Mouse (Mus musculus) kidney, postnatal 14 days (tissue): ENCODE results near the gene Lrmda.

Experiments
- DNase-seq: peaks from one replicate; pipeline ENCODE4 v3.0.0; 2022; ENCODE audit warnings: mixed read lengths

Gene Lrmda

GRCm38 (mm10) chr14:22598638-22599037 lies 579.1 kb downstream of the Lrmda start:
- no peak for DNase-seq

- DNase-seq, result no peak
Measured at GRCm38 (mm10) chr14:22600166-22600565, 580.7 kb downstream of the Lrmda start.

GRCm38 (mm10) chr14:22602308-22602707 lies 582.8 kb downstream of the Lrmda start:
- DNase-seq, result no peak

DNA sequence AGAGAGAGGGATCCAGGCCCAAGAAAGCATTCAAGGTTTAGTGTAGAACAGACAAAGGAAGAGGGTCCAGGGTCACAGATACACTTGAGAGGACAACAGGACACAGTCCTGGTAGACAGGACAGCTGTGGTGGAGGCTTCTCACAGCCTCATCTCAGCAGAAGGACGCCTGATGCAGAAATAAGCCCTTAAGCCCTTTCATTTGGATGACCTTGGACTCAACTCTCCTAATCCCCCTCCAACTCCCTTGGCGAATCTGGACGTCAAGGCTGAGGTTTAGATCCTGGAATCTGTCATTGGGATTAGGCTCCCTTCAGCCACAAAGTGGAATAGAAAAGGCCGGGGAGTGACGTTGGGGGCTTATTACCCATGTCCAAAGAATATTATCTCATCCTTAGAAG lies 589.1 kb downstream of the Lrmda start:
- no peak for DNase-seq

GRCm38 (mm10) chr14:22609261-22610245 lies 590.0 kb downstream of the Lrmda start:
- DNase-seq, result peak; percentile 48

- no peak for DNase-seq
Measured at GRCm38 (mm10) chr14:22611011-22611410, 591.5 kb downstream of the Lrmda start.

DNA sequence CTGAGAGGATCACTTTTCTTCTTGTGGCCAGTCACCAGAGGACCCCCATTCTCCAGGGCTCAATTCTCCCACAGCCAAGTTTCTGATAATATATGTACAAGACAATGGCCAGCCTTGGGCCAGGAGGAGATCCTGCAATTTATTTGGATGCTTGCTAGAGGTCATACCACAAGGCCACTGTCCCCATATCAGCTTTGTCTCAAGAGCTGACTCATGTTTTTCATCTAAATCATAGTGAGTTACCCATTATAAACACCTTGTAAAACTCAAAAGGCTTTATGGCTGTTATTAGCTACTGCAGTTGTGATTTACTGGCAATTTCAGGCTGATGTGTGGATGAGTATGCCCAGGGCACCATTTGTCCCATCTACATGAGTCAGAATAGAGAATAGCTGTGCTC lies 600.7 kb downstream of the Lrmda start:
- no peak for DNase-seq

DNA sequence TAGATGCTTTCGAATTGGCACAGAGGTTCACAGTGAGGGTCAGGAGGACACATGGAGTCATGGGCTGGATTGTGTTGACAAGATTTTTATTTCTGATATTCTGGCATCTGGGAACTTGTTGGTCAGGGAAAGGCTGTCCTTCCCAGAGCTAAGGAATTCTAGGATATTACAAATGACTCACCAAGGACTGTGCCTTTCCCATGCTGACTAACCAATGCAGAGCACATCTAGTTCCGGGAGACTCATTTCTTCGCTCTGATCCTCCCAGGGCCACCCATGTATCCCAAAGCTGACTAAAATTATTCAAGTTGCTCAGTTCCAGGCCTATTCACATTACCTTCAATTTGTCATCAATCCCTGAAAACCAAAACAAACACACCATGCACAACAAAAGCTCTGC lies 602.4 kb downstream of the Lrmda start:
- DNase-seq, result no peak

DNA sequence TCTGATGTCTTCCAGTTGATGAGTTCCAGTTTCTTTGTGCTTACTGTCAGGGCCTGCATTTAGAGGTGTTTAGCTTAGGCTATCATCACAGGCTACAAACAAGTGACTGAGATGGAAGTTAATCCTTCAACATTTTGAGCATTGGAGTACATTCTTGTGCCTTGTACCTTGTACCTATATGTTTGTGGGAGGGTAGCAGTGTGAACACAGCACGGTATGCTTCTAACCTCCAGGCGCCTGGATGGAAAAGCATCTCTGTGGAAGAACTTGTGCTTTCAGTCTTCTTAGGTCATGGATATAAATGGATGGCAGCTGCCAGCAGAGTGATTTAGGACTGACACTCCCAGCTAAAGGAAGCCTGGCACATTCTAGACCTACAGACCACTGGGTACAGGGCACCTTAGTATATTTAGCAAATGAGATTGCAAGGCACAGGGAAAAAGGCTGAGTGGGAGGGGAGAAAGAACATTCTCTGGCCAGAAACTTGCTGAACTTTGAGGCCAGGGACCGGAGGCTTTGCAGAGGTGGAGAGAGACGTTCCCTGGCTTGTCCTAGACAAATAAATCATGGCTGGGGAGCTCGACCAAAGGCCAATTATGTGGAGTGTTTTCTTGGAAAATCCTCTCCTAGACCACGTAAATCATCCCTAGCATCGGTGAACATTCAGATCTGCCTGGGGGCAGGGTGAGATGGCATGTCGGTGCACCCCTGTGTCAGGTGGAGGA lies 607.8 kb downstream of the Lrmda start:
- peak; percentile 85 for DNase-seq

DNA sequence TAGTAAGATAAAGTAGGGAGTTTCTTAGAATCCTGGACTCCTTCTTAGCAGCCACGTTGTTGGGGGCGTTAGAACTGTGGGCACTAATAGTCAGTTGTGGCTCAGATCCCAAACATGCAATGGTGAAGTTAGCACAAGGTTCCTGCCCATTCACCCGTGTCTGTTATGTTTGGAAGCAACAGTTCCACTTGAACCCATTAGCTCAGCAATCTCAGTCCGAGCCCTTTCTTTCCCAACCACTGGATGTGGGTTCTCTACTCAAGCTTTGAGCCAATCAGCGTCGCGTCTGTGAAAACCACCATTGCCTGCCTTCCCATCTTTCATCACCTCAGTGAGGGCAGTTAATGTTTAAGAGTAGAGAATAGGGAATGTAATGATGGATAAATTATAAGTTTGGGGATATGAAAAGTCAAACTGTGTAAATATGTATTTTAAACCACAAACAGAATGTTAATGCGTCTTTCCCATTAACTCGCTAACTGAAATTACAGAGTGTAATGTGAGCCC lies 610.9 kb downstream of the Lrmda start:
- peak; percentile 83 for DNase-seq

- peak; percentile 91 for DNase-seq
Measured at GRCm38 (mm10) chr14:22633612-22634011, 614.1 kb downstream of the Lrmda start.

DNA sequence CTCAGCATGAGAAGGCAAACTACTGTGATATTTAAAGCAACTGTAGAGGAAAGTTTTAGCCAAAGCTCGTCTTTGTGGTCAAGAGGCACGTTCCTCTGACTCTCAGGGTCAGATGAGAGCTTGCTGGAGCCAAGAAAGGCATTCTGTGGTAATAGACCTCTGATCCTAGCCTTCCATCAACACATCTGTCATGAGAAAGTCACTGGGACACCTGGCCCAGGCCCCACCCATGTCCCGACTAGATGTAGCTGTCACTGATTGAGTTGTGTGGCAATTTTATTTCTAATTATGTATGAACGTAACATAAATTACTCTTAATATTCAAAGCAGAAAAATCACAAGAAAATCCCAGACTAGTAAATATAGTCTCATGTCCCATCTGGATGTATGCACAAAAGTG lies 624.0 kb downstream of the Lrmda start:
- no peak for DNase-seq

DNA sequence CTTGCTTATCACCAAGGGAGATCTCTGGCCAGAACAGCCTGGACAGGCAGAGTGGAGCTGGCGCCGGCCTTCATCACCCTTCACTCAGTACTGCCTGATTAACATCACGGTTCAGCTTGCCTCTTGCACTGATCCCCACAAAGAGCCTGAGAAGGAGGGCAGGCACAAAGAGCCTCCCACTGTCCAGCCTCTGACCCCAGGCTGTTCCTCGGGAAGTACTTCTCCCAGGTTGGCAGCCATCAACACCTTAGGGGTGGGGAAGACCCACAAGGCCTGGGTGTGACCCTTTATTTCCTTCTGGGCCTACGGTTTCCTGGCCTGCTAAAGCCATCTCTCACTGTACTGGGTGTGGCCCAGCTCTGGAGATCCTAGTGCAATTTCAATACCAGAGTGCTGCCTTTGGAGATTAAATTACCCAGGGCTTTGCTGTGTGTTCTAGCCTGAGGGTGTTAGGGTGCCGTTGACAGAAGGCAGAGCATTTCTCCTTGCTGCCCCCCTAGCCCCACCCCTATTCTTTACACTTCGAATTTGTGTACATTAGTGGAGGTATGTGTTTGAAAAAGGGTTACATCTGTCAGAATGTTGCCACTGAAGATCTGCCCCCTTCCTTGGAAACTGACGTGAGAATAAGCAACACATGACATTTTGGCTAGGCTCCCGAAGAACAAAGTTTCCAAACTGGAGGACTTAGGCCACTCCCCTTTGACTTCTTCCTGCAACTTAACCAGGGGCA lies 628.5 kb downstream of the Lrmda start:
- peak; percentile 61 for DNase-seq

DNA sequence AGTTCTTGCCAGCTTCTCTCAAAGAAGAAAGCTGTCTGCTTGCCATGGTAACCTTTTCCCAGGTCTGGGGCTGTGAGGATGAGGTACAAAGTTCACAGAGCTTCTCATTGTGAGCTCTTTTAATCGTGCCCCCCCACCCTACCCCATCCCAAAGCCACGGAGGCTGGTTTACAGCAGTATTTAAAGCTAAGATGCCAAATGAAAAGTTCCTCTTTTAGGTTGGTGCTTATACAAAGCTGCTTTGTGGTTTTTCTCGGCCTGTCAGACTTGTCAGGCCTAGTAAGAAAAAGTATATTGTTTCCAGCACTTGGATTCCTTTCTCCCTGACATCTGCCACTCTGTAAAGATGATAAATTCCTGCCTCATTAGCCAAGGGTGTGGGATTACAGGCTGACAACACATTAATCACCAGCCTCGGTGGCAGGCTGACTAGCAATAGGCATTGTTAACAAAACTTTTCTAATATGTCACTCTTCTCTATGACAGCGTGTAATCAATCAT lies 629.9 kb downstream of the Lrmda start:
- DNase-seq, result peak; percentile 43

GRCm38 (mm10) chr14:22649985-22650984 lies 630.8 kb downstream of the Lrmda start:
- DNase-seq, result peak; percentile 49

DNA sequence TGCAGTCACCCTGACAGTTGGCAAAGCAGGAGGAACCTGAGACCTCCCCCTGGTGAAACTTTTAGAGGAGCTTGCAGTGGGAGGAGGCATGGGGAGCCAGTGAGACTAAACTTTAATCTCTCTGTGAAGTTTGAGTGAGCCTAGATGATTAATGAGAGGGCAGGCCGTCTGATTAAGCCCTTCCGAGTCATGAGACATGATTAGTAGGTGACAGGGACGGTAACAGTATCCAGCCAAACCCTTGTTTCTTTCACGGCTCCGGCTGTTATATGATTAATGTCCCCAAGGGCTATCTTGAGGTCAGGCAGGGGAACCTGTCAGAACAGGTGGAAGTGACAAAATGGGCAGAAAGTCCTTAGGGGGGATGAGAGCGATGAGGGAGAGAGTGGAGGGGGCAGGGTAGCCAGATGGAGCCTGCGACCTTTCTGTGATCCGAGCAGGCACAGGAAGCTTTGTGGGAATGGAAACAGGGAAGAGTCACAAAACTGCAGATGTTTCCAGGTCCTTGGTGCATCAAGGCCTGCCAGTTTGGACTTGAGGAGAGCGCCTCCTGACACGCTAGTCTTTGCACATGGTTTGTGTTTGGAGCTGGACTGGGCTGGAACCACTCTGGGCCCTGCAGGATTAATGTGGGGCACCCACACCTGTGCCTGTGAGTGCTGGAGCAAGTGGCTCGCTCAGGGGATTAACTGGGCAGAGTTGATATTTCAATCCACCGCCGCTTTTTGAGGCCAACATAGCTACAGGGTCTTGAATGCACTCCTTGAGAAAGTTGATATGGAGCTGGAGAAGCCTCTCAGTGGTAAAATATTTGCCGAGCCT lies 631.8 kb downstream of the Lrmda start:
- DNase-seq, result peak; percentile 63

- peak; percentile 54 for DNase-seq
Measured at GRCm38 (mm10) chr14:22662496-22662895, 643.0 kb downstream of the Lrmda start.

GRCm38 (mm10) chr14:22666437-22666836 lies 646.9 kb downstream of the Lrmda start:
- DNase-seq, result no peak

- no peak for DNase-seq
Measured at GRCm38 (mm10) chr14:22668302-22668701, 648.8 kb downstream of the Lrmda start.

DNA sequence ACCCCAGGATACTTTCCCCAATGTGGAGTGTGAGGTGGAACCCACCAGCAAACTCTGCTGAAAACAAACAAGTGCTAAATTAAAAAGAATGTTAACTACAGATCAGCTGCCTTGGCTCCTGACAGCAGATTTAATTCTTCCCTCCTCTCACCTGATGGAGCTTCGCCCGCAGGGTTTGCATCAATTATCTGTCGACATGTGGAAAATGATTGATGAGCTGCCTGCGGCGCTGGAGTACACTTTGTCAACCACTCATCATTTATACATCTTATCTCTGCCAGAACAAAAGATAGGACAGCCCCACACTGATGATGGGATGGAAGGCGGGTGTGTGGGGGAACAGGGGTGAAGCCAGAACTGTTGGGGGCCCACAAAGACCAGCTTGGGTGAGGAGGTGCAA lies 649.2 kb downstream of the Lrmda start:
- no peak for DNase-seq

- DNase-seq, result no peak
Measured at GRCm38 (mm10) chr14:22673581-22673980, 654.1 kb downstream of the Lrmda start.
